Mouse (Mus musculus): ENCODE data around the gene Mogat2. TPM values are rescaled to one million over a fixed set of nuclear protein-coding genes. Genes with fewer than 3 reads are reported as not detected.

Mogat2 gene
- total and polyA plus RNA-seq, 2 experiments from 2014 or later, result 0.18 to 0.24 TPM

- Histone ChIP-seq H3K4me2 (ENCODE audit: low read depth) (no peak overlapping the region), H3K9me3 (ENCODE audit: low read length) (no peaks in the 10 kb centered on the region), H3K27me3 (ENCODE audit: insufficient read depth, low read length) (no peaks in the 10 kb centered on the region), H3K27ac (ENCODE audit: low read depth, low read length) (no peak overlapping the region), H3K36me3 (ENCODE audit: insufficient read depth) (no peaks in the 10 kb centered on the region), H3K4me3 (ENCODE audit: low read depth, low read length) (no peak overlapping the region), H3K4me1 (ENCODE audit: insufficient read depth) (no peaks in the 10 kb centered on the region), H3K9ac (no peak overlapping the region)
- no peak for DNase-seq
- no peak for ATAC-seq
- WGBS, result 61% methylated on average over 5 of the region's 5 CpGs
- no peak for TF ChIP-seq CTCF (IDR thresholded peaks at IDR 0.05; ENCODE audit: low read depth)
These were observed 61.0 kb downstream of the Mogat2 start for GRCm38 (mm10) chr7:99177386-99177785.

- Histone ChIP-seq H3K4me1 (ENCODE audit: insufficient read depth) (no peaks in the 10 kb centered on the region), H3K9ac (no peak overlapping the region), H3K9me3 (ENCODE audit: low read length) (no peaks in the 10 kb centered on the region), H3K27ac (ENCODE audit: low read depth, low read length) (no peak overlapping the region), H3K27me3 (ENCODE audit: insufficient read depth, low read length) (no peaks in the 10 kb centered on the region), H3K4me2 (ENCODE audit: low read depth) (no peak overlapping the region), H3K4me3 (ENCODE audit: low read depth, low read length) (no peak overlapping the region), H3K36me3 (ENCODE audit: insufficient read depth) (no peaks in the 10 kb centered on the region)
- DNase-seq (no peak), ATAC-seq (no peak)
- 94% methylated on average over 9 of the region's 9 CpGs for WGBS
- TF ChIP-seq CTCF (IDR thresholded peaks at IDR 0.05; ENCODE audit: low read depth), result no peak
These were observed 62.8 kb downstream of the Mogat2 start for GRCm38 (mm10) chr7:99175666-99176065.

- Histone ChIP-seq H3K4me2 (ENCODE audit: low read depth) (no peak overlapping the region), H3K27me3 (ENCODE audit: insufficient read depth, low read length) (no peaks in the 10 kb centered on the region), H3K27ac (ENCODE audit: low read depth, low read length) (no peak overlapping the region), H3K9ac (no peak overlapping the region), H3K4me3 (ENCODE audit: low read depth, low read length) (no peak overlapping the region), H3K36me3 (ENCODE audit: insufficient read depth) (no peaks in the 10 kb centered on the region), H3K4me1 (ENCODE audit: insufficient read depth) (no peaks in the 10 kb centered on the region), H3K9me3 (ENCODE audit: low read length) (no peaks in the 10 kb centered on the region)
- no peak for ATAC-seq
- no peak for DNase-seq
- TF ChIP-seq CTCF (IDR thresholded peaks at IDR 0.05; ENCODE audit: low read depth), result no peak
- 87% methylated on average over 11 of the region's 11 CpGs for WGBS
These were observed 63.3 kb downstream of the Mogat2 start for GRCm38 (mm10) chr7:99175118-99175517.

- H3K36me3 ChIP-seq (ENCODE audit: insufficient read depth), result no peaks in the 10 kb centered on the region
- H3K4me1 ChIP-seq (ENCODE audit: insufficient read depth), result no peaks in the 10 kb centered on the region
- H3K4me2 ChIP-seq (ENCODE audit: low read depth), result no peak overlapping the region
- no peak for DNase-seq
- no peak overlapping the region for H3K27ac ChIP-seq (ENCODE audit: low read depth, low read length)
- TF ChIP-seq CTCF (IDR thresholded peaks at IDR 0.05; ENCODE audit: low read depth), result no peak
- no peaks in the 10 kb centered on the region for H3K27me3 ChIP-seq (ENCODE audit: insufficient read depth, low read length)
- H3K9ac ChIP-seq, result no peak overlapping the region
- ATAC-seq, result no peak
- no peaks in the 10 kb centered on the region for H3K9me3 ChIP-seq (ENCODE audit: low read length)
- WGBS, result 83% methylated on average over 4 of the region's 4 CpGs
- no peak overlapping the region for H3K4me3 ChIP-seq (ENCODE audit: low read depth, low read length)
These were observed 64.4 kb downstream of the Mogat2 start for GRCm38 (mm10) chr7:99174006-99174405.

GRCm38 (mm10) chr7:99172898-99173297 is 65.5 kb downstream of the Mogat2 start:
- no peak for DNase-seq

GRCm38 (mm10) chr7:99171730-99172463 is 66.5 kb downstream of the Mogat2 start:
- H3K36me3 ChIP-seq (ENCODE audit: insufficient read depth), result no peaks in the 10 kb centered on the region
- no peaks in the 10 kb centered on the region for H3K9me3 ChIP-seq (ENCODE audit: low read length)
- no peak overlapping the region for H3K4me2 ChIP-seq (ENCODE audit: low read depth)
- no peaks in the 10 kb centered on the region for H3K27me3 ChIP-seq (ENCODE audit: insufficient read depth, low read length)
- no peak overlapping the region for H3K4me3 ChIP-seq (ENCODE audit: low read depth, low read length)
- ATAC-seq (no peak), DNase-seq (no peak)
- 76% methylated on average over 10 of the region's 10 CpGs for WGBS
- H3K27ac ChIP-seq (ENCODE audit: low read depth, low read length), result no peak overlapping the region
- no peak overlapping the region for H3K9ac ChIP-seq
- H3K4me1 ChIP-seq (ENCODE audit: insufficient read depth), result no peaks in the 10 kb centered on the region
- TF ChIP-seq CTCF (IDR thresholded peaks at IDR 0.05; ENCODE audit: low read depth), result no peak

More at GRCm38 (mm10) chr7:99172898-99173297, 65.5 kb downstream of the Mogat2 start:
- no peak for TF ChIP-seq CTCF (IDR thresholded peaks at IDR 0.05; ENCODE audit: low read depth)
- Histone ChIP-seq H3K27ac (ENCODE audit: low read depth, low read length) (no peak overlapping the region), H3K36me3 (ENCODE audit: insufficient read depth) (no peaks in the 10 kb centered on the region), H3K4me2 (ENCODE audit: low read depth) (no peak overlapping the region), H3K4me3 (ENCODE audit: low read depth, low read length) (no peak overlapping the region), H3K9me3 (ENCODE audit: low read length) (no peaks in the 10 kb centered on the region), H3K27me3 (ENCODE audit: insufficient read depth, low read length) (no peaks in the 10 kb centered on the region), H3K4me1 (ENCODE audit: insufficient read depth) (no peaks in the 10 kb centered on the region), H3K9ac (no peak overlapping the region)
- WGBS, result 70% methylated on average over 6 of the region's 6 CpGs
- ATAC-seq, result no peak

- Histone ChIP-seq H3K36me3 (ENCODE audit: insufficient read depth) (no peaks in the 10 kb centered on the region), H3K27ac (ENCODE audit: low read depth, low read length) (no peak overlapping the region), H3K4me1 (ENCODE audit: insufficient read depth) (no peaks in the 10 kb centered on the region), H3K4me3 (ENCODE audit: low read depth, low read length) (no peak overlapping the region), H3K27me3 (ENCODE audit: insufficient read depth, low read length) (no peaks in the 10 kb centered on the region), H3K9me3 (ENCODE audit: low read length) (no peaks in the 10 kb centered on the region), H3K9ac (no peak overlapping the region), H3K4me2 (ENCODE audit: low read depth) (no peak overlapping the region)
- DNase-seq (no peak), ATAC-seq (no peak)
- 96% methylated on average over 6 of the region's 6 CpGs for WGBS
- no peak for TF ChIP-seq CTCF (IDR thresholded peaks at IDR 0.05; ENCODE audit: low read depth)
These were observed 67.9 kb downstream of the Mogat2 start for GRCm38 (mm10) chr7:99170519-99170918.
